Mouse (Mus musculus): ENCODE data around the gene Usp13. TPM values are rescaled to one million over a fixed set of nuclear protein-coding genes. Genes with fewer than 3 reads are reported as not detected.

The Usp13 gene
- polyA plus RNA-seq, 1 experiment from 2014 or later, result 4.6 TPM

DNA sequence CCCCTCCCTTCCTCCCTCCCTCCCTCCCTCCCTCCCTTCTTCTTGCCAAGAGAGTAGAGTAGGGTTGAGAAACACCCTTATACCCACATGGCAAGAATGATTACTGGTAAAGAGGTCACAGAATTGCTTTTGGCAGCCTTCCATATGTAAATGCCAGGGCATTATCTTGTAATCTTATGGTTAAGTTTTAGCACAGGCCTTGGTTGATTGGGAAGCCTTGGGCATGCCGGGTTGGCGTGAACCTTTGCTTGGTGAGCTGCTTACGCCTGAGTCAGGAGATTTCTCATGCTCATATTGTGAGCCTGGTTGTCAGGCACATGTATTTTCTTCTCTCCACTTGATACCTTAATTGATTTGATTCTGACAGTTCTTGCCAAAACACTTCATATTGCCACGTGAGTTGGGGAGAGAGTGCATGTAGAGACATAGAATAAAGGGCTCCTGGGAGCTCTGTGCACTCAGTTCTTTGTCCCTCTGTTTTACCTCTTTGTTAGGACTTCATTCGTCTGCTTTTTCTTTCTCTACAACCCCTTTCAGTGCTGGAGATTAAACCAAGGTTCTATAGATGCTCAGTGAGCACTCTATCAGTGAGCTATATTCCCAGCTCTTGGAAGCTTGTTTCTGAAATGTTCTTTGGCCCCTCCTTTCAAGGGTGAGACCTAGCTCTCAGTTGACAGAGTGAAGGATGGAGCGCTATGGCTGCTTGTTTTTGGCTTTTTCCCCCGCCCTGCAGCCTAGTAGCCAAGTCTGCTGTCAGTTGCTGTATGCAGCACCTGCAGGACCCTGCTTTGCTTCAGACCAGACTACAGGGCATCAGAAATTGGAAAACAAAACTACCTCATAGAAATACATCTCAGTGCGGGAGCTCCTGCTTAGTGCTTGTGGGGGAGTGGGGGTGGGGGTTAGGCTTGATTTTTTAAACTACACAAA, 88.8 kb downstream of the Usp13 start:
- no peak for ATAC-seq (replicated peaks; ENCODE audit: low FRiP score, low TSS enrichment, low read depth)
- H3K4me3 ChIP-seq (ENCODE audit: low read depth, low read length), result no peak overlapping the region
- no peak overlapping the region for H3K9ac ChIP-seq (ENCODE audit: low read length)
- H3K4me1 ChIP-seq (replicated peaks; ENCODE audit: control insufficient read depth, insufficient read depth, low read length), result no peaks in the 10 kb centered on the region
- H3K9me3 ChIP-seq (ENCODE audit: control insufficient read depth, low read length), result no peaks in the 10 kb centered on the region
- H3K27me3 ChIP-seq (replicated peaks; ENCODE audit: control insufficient read depth, insufficient read depth, low read length), result no peaks in the 10 kb centered on the region
- 85% methylated on average over 8 of the region's 8 CpGs for WGBS
- H3K27ac ChIP-seq (ENCODE audit: low read depth), result no peak overlapping the region
- H3K36me3 ChIP-seq (ENCODE audit: control insufficient read depth, insufficient read depth, low read length), result no peaks in the 10 kb centered on the region; the same call in 1 of the 2 replicates
- H3K4me2 ChIP-seq (ENCODE audit: low read length), result no peak overlapping the region
- DNase-seq (ENCODE audit: low spot score), result no peak

DNA sequence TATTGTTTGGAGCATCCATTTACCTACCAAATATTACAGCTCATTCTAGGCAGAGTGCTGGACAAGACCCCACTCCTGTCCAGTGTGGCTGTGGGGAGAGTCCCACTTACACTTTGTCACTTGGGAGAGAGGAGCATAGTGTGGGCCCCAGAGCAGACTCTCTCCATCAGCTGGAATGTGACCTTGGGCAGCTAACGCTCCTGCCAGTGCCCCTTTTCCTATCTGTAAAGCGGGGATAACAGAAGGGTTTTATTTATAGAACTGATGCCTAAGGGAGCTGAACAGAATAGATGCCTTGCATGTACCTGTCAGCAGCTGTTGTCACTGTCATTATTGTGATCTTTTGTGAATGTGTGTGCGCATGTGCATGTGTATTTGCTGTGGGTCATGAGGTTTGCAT, 91.1 kb downstream of the Usp13 start:
- WGBS, result 75% methylated on average over 3 of the region's 3 CpGs
- H3K4me2 ChIP-seq (ENCODE audit: low read length), result no peak overlapping the region
- no peak for ATAC-seq (replicated peaks; ENCODE audit: low FRiP score, low TSS enrichment, low read depth)

DNA sequence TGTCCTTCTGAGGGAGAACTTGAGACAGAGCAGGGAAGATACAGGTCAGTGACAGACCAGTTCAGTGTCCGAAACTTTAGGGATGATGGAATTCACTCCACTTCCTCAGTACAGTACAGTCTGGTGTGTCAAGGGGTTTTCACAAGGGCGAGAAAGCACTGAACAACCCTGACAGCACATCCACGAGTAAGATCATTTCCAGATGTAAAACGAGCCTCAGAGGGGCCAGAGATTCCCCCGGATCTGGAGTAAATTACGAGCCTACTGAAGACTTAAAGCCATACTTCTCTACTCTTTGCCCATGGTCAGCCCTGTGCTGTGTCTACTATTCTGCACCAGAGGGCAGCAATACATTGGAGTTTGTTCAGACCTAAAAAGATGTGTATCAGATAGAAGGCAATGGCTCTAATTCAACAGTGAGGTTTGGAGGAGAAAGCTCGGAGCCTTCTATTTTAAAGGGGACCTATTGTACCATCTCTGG, 92.8 kb downstream of the Usp13 start:
- no peak overlapping the region for H3K27ac ChIP-seq (ENCODE audit: low read depth)
- WGBS, result 45% methylated on average over 7 of the region's 7 CpGs
- H3K9ac ChIP-seq (ENCODE audit: low read length), result no peak overlapping the region
- DNase-seq (ENCODE audit: low spot score) (no peak), ATAC-seq (replicated peaks; ENCODE audit: low FRiP score, low TSS enrichment, low read depth) (peak; percentile 58; the same call in 1 of the 2 replicates)
- no peaks in the 10 kb centered on the region for H3K4me1 ChIP-seq (replicated peaks; ENCODE audit: control insufficient read depth, insufficient read depth, low read length)
- peaks cover 6% of the 10 kb centered on the region; the same call in 1 of the 2 replicates for H3K36me3 ChIP-seq (ENCODE audit: control insufficient read depth, insufficient read depth, low read length)
- no peak overlapping the region for H3K4me3 ChIP-seq (ENCODE audit: low read depth, low read length)
- no peaks in the 10 kb centered on the region for H3K27me3 ChIP-seq (replicated peaks; ENCODE audit: control insufficient read depth, insufficient read depth, low read length)
- no peak overlapping the region for H3K4me2 ChIP-seq (ENCODE audit: low read length)
- H3K9me3 ChIP-seq (ENCODE audit: control insufficient read depth, low read length), result no peaks in the 10 kb centered on the region

More for the DNA sequence above, 91.1 kb downstream of the Usp13 start:
- Histone ChIP-seq H3K4me3 (ENCODE audit: low read depth, low read length) (no peak overlapping the region), H3K9me3 (ENCODE audit: control insufficient read depth, low read length) (no peaks in the 10 kb centered on the region), H3K36me3 (ENCODE audit: control insufficient read depth, insufficient read depth, low read length) (no peaks in the 10 kb centered on the region), H3K4me1 (replicated peaks; ENCODE audit: control insufficient read depth, insufficient read depth, low read length) (no peaks in the 10 kb centered on the region), H3K27me3 (replicated peaks; ENCODE audit: control insufficient read depth, insufficient read depth, low read length) (no peaks in the 10 kb centered on the region), H3K9ac (ENCODE audit: low read length) (no peak overlapping the region), H3K27ac (ENCODE audit: low read depth) (no peak overlapping the region)
- no peak for DNase-seq (ENCODE audit: low spot score)

DNA sequence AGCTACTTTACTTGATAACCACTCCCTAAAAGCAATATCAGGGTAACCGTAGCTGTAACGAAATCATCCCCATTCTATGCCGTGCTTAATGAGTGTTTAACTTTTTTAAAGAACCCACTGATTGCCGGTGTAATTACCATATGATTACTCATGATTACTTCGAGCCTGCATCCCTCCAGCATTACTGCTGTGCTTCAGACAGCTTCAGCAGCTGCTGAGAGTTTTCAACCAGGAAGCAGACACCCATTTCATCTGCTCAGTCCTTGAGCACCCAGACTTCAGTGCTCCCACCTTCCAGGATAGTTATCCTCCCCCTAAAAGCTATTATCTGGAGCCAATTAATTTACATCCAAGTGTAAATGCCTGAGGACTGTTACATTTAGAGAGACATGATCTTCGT, 106.8 kb downstream of the Usp13 start:
- Histone ChIP-seq H3K4me3 (ENCODE audit: low read depth, low read length) (no peak overlapping the region), H3K27ac (ENCODE audit: low read depth) (no peak overlapping the region), H3K36me3 (ENCODE audit: control insufficient read depth, insufficient read depth, low read length) (0 out of 2 replicates have a peak, but pooled peaks cover 6% of the 10 kb centered on the region), H3K9ac (ENCODE audit: low read length) (no peak overlapping the region), H3K4me2 (ENCODE audit: low read length) (no peak overlapping the region), H3K4me1 (replicated peaks; ENCODE audit: control insufficient read depth, insufficient read depth, low read length) (no peaks in the 10 kb centered on the region), H3K27me3 (replicated peaks; ENCODE audit: control insufficient read depth, insufficient read depth, low read length) (no peaks in the 10 kb centered on the region), H3K9me3 (ENCODE audit: control insufficient read depth, low read length) (no peaks in the 10 kb centered on the region)
- ATAC-seq (replicated peaks; ENCODE audit: low FRiP score, low TSS enrichment, low read depth) (no peak), DNase-seq (ENCODE audit: low spot score) (no peak)
- WGBS, result 79% methylated on average over 6 of the region's 6 CpGs

DNA sequence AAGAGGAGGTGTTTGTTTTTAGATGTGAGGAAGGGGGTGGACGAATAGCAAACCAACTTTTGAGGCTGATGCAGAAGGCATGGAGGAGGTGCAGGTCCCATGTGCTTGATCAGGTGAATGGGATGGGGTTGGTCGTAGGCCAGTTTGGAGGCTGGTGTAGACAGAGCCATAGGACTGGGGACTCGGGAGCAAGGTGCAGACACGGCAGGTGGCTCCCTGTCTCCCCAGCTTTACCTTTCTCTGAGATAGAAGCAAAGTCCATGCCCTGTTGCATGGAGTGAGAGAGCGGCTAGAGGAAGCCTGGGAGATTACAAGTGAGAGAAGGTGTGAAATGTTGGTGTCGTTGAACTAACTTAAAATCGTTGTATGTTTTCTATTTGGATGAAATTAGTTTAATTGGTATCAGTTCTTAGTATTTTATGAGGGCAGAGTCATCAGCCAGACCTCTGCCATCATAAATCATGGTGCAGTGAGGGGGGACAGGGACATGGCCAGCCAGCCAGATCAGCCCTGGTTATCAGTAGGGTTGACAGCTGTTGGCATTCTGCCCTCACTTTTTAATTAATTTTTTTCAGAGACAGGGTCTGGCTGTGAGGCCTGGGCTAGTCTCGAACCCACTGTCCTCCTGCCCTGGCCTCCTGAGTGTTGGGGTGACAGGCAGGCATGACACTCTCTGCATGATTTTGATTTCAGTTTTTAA, 122.6 kb downstream of the Usp13 start:
- no peaks in the 10 kb centered on the region for H3K9me3 ChIP-seq (ENCODE audit: control insufficient read depth, low read length)
- H3K36me3 ChIP-seq (ENCODE audit: control insufficient read depth, insufficient read depth, low read length), result no peaks in the 10 kb centered on the region
- no peaks in the 10 kb centered on the region for H3K4me1 ChIP-seq (replicated peaks; ENCODE audit: control insufficient read depth, insufficient read depth, low read length)
- no peak overlapping the region for H3K4me3 ChIP-seq (ENCODE audit: low read depth, low read length)
- ATAC-seq (replicated peaks; ENCODE audit: low FRiP score, low TSS enrichment, low read depth) (peak; percentile 36; the same call in 1 of the 2 replicates), DNase-seq (ENCODE audit: low spot score) (no peak)
- WGBS, result 61% methylated on average over 8 of the region's 8 CpGs
- H3K4me2 ChIP-seq (ENCODE audit: low read length), result no peak overlapping the region
- H3K9ac ChIP-seq (ENCODE audit: low read length), result no peak overlapping the region
- no peaks in the 10 kb centered on the region for H3K27me3 ChIP-seq (replicated peaks; ENCODE audit: control insufficient read depth, insufficient read depth, low read length)
- no peak overlapping the region for H3K27ac ChIP-seq (ENCODE audit: low read depth)

DNA sequence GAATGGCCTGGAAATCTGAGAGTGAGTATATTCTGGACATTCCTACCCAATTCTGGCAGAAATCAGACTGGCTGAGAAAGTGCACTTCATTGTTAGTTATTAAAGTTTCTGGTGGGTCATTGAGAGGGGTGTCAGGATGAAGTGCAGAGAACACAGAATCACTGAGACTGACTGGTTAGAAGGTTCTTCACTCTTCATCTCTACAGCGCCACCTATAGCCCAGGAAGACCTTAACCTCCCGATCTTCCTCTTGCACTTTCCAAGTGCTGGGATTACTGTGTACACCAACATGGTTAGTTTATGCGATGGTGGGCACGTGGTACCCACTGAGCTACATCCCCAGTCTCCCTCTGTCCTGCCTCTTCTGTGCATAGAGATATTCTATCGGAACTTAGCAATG, 130.1 kb downstream of the Usp13 start:
- H3K36me3 ChIP-seq (ENCODE audit: control insufficient read depth, insufficient read depth, low read length), result no peaks in the 10 kb centered on the region
- H3K4me3 ChIP-seq (ENCODE audit: low read depth, low read length), result no peak overlapping the region
- no peaks in the 10 kb centered on the region for H3K9me3 ChIP-seq (ENCODE audit: control insufficient read depth, low read length)
- H3K27me3 ChIP-seq (replicated peaks; ENCODE audit: control insufficient read depth, insufficient read depth, low read length), result no peaks in the 10 kb centered on the region
- WGBS, result 91% methylated on average over 5 of the region's 5 CpGs
- no peak overlapping the region for H3K9ac ChIP-seq (ENCODE audit: low read length)
- H3K4me1 ChIP-seq (replicated peaks; ENCODE audit: control insufficient read depth, insufficient read depth, low read length), result no peaks in the 10 kb centered on the region
- H3K27ac ChIP-seq (ENCODE audit: low read depth), result no peak overlapping the region
- ATAC-seq (replicated peaks; ENCODE audit: low FRiP score, low TSS enrichment, low read depth), result no peak
- DNase-seq (ENCODE audit: low spot score), result no peak
- no peak overlapping the region for H3K4me2 ChIP-seq (ENCODE audit: low read length)

DNA sequence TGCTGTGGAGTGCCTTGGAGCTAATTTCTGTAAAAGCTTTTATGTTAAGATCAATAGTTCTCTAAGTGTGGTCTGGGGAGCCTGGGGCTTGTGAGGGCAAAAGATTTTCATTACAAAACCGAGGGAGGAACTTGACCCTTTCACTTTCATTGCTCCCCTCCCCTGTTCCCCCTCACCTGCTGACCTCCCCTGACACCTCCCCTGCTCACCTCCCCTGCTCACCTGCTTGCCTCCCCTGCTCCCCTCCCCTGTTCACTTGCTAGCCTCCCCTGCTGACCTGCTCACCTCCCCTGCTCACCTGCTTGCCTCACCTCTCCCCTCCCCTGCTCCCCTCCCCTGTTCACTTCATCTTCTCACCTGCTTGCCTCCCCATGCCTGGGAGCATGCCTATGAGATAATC, 134.0 kb downstream of the Usp13 start:
- Histone ChIP-seq H3K4me3 (ENCODE audit: low read depth, low read length) (no peak overlapping the region), H3K4me1 (replicated peaks; ENCODE audit: control insufficient read depth, insufficient read depth, low read length) (no peaks in the 10 kb centered on the region), H3K9me3 (ENCODE audit: control insufficient read depth, low read length) (no peaks in the 10 kb centered on the region), H3K9ac (ENCODE audit: low read length) (no peak overlapping the region), H3K4me2 (ENCODE audit: low read length) (no peak overlapping the region), H3K36me3 (ENCODE audit: control insufficient read depth, insufficient read depth, low read length) (no peaks in the 10 kb centered on the region), H3K27me3 (replicated peaks; ENCODE audit: control insufficient read depth, insufficient read depth, low read length) (no peaks in the 10 kb centered on the region), H3K27ac (ENCODE audit: low read depth) (no peak overlapping the region)
- WGBS, result 0% methylated on average over 1 of the region's 1 CpGs
- no peak for ATAC-seq (replicated peaks; ENCODE audit: low FRiP score, low TSS enrichment, low read depth)
- no peak for DNase-seq (ENCODE audit: low spot score)

DNA sequence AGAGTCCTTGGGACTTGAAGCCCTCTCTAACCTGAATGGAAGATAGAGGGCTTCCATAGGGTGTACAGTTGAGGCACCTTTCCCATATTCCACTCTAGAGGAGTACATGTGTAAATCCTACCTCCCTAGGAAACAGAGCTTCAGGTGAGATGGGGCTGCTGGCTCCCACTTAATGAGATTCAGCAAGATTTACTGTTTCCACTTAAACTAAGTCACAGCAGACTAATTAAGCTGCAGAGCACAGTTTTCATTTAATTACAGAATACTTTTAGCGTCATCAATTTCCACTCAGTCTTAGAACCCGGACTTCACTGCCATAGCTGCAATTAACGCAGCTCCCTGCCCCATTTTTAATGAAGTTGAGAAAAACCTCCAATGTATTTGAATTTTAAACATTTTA, 144.1 kb downstream of the Usp13 start:
- ATAC-seq (replicated peaks; ENCODE audit: low FRiP score, low TSS enrichment, low read depth), result no peak
- Histone ChIP-seq H3K4me1 (replicated peaks; ENCODE audit: control insufficient read depth, insufficient read depth, low read length) (no peaks in the 10 kb centered on the region), H3K27me3 (replicated peaks; ENCODE audit: control insufficient read depth, insufficient read depth, low read length) (no peaks in the 10 kb centered on the region), H3K27ac (ENCODE audit: low read depth) (no peak overlapping the region), H3K4me3 (ENCODE audit: low read depth, low read length) (no peak overlapping the region), H3K4me2 (ENCODE audit: low read length) (no peak overlapping the region), H3K9ac (ENCODE audit: low read length) (no peak overlapping the region), H3K36me3 (ENCODE audit: control insufficient read depth, insufficient read depth, low read length) (no peaks in the 10 kb centered on the region), H3K9me3 (ENCODE audit: control insufficient read depth, low read length) (no peaks in the 10 kb centered on the region)
- DNase-seq (ENCODE audit: low spot score), result no peak
- 77% methylated on average over 3 of the region's 3 CpGs for WGBS
